Mouse (Mus musculus) heart, postnatal 10 days (tissue): Measurements from ENCODE around the gene Cnot6. TPM values are rescaled to one million over a fixed set of nuclear protein-coding genes. Genes with fewer than 3 reads are reported as not detected.
A peak's percentile ranks its signal among the peaks of the same experiment; 100 is the strongest.

Experiments
- DNase-seq, 2 experiments: peaks; one replicate each; pipeline ENCODE4 v3.0.0; 2021
- intact Hi-C: fragments of 180-260 bp; cut with DNase I; formaldehyde crosslinking; loops from one replicate; pipeline ENCODE4 v1.15.1; 2025
- total RNA-seq, 2 experiments: library from RNA; stranded (reverse); gene quantifications; 2 replicates each; pipeline ENCODE4 v1.2.3; 2021

The Cnot6 gene
- total RNA-seq, 2 experiments from 2014 or later, result 49.2 to 56.2 TPM

DNA sequence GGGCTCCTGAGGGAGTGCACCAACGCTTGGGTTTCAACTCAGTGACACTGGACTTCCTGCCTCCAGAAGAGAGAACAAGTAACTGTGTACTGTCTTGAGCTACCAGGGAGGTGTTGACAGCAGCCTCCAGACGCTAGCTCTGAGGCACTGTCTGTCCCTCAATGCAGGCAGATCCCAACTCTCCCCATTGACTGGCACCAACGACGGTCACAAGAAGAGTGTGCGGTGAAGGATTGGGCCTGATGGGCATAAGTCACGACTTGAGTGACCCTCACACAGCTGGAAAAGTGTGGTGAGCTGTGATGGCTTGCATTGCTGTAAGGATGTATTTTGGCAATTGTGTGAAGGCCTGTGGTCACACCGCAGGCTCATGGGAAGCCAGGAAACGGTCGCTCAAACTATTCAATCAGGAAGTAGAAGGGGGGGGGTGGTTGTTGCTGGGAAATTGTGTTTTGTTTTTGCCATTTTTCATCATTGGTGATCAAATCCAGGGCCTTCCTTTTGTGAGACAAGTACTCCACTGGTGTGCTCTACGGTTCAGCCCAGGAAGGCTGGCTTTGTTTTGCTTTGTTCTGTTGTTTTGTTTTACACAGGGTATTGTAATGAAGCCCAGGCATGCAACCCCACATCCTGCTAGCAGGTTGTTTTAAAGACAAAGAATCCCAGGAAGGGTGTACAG is 53.6 kb downstream of the Cnot6 start:
- intact Hi-C loops, result loop anchor here (5.0 kb wide), 1 partner anchor 53 kb away; the partner anchor contains the start of gene Cnot6

DNA sequence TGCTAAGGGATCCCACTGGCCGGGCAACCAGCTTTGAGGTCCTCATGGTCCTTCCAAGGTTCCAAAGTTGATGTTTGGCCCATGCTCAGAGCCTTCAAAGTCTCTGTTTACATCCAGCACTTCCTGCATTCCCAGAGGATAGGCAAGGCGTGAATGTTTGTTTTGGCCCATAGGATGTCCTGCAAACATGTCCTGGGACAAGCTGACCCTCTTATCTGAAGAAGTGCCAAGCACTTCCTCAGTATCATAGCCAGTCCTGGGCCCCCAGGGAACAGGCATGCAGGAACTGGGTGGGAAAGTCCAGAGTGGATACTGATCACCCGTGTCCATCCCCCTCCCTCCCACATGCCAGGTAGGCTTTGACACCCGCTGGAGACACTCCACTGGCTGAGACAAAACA is 54.5 kb downstream of the Cnot6 start:
- intact Hi-C loops, result loop anchor here (5.0 kb wide), 1 partner anchor 54 kb away; the partner anchor contains the start of gene Cnot6
- DNase-seq, result peak; percentile 24 to 36

More for the DNA sequence above, 53.6 kb downstream of the Cnot6 start:
- DNase-seq, result peak; percentile 31 to 51

DNA sequence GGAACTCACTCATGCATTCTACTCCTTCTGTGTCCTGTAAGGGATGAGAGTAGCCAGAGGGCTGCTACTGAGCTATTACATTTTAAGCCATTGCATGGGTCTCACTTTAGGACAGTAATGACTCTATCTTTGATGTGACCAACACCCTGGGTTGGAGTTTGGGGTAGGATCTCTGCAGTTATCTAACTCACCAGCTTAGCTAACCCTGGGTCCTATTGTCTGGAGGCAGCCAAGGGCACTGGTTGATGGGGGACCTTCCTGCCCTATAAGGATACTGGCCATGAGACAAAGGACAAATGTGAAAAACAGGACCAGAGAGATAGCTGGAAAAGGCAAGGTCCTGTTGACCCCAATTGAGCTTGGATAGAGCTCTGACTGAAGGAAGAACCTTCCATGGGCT is 57.0 kb downstream of the Cnot6 start:
- intact Hi-C loops, result loop anchor here (5.0 kb wide), 1 partner anchor 57 kb away; the partner anchor contains the start of gene Cnot6
- DNase-seq, result no peak

DNA sequence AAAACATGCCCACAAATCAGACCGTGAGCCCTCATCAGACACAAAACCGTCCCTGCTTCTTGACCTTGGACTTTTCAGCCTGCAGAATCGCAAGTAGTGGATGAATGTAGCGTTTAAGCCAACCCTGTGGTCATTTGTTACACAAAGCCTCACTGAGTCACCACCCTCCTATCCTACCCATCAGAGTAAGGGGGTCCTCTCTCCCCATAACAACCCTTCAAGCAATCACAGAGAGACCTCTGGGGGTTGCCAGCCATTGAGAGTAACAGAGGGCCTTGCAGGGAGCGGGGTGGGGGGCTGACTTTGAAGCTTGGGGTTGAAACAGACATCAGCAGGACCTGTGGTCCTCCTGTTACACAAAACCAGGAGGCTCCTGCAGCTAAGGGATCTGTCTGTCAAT is 57.9 kb downstream of the Cnot6 start:
- DNase-seq, result no peak
- intact Hi-C loops, result loop anchor here (5.0 kb wide), 1 partner anchor 58 kb away; the partner anchor contains the start of gene Cnot6

DNA sequence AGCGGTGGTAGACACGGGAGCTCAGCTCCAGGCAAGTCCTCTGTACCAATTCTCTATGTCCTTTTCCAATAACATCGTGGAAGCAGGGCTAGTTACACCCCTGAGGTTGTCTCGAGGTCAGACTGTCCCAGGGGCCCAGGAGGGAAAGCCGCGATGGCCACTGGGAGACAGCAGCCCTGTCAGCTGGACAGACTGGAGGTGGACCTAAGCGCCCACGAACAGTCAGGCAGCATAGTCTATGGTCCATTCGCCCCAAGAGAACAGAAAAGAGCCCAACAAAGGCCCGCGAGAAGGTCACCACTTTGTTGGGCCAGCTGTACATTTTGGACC is 59.5 kb downstream of the Cnot6 start:
- no peak for DNase-seq
- intact Hi-C loops, result loop anchor here (1.0 kb wide), 2 partner anchors 192 to 217 kb away; no protein-coding TSS in a partner anchor

DNA sequence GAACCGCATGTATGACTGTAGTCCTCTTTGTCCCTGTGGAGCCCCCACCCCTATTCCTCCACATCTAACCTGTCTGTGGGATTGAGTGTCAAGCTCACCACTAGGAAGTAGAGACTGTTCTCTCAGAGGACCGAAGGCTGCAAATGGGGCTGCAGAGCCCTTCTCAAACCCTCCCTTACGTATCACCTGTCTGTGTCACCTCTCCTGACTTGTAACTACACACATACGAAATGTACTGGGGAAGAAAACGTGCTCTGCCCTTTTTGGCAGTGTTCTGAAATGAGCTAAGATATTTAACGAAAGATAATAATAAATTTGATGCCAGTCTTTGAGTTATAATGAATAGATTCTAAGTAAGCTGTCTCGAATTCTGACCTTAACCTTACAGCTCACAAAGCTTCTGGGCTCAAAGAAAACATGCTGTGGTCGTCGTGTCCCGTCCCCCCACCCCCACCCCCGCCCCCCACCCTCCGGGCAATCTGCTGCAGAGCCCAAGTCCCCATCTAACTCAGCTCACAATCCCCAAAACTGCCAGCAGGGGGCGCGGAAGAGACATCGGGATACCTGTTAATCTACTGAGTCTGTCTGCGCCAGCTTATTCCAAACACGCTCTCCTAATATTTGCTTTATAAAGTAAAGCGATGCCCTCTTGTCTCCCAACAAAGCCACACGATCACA is 60.0 kb downstream of the Cnot6 start:
- intact Hi-C loops, result loop anchor here (1.0 kb wide), 2 partner anchors 193 to 218 kb away; no protein-coding TSS in a partner anchor
- DNase-seq, result peak; percentile 86 to 93

GRCm38 (mm10) chr11:49651762-49652322 is 60.7 kb downstream of the Cnot6 start:
- intact Hi-C loops, result no loop called here
- DNase-seq, result no peak

DNA sequence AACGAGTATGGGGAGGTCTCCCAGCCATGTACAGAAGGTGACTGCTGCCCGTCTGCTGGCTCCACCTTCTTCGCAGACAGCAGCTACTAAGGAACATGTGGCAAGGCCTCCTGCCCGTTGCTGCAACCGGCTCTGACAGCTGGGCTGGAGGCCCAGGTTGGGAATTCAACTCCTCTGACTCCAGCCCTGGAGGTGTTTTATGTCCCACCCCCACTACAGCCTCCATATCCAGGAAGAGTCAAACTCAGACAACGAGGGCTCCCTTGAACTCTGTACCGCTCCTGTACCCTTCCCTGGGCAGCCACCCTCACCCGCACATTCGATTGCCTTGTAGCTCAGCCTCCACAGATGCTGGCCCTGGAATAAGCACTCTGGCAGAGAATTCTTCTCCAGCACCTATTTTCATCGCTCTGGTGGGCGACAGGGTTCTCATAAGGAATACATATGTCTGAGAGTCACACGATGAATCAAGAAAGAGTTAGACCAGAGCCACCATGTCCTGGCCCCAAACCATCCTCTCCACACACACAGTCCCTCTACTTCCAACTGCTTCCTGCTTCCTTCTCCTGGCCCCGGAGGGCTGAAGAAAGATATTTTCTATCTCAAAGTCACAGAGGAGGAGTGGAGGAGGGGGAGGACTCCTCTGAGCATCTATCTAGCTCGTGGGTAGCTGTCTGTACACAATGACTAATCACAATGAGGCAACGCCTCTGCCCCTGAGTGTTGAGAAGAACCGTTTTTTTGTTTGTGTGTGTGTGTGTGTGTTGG is 61.3 kb downstream of the Cnot6 start:
- intact Hi-C loops, result no loop called here
- DNase-seq, result no peak

DNA sequence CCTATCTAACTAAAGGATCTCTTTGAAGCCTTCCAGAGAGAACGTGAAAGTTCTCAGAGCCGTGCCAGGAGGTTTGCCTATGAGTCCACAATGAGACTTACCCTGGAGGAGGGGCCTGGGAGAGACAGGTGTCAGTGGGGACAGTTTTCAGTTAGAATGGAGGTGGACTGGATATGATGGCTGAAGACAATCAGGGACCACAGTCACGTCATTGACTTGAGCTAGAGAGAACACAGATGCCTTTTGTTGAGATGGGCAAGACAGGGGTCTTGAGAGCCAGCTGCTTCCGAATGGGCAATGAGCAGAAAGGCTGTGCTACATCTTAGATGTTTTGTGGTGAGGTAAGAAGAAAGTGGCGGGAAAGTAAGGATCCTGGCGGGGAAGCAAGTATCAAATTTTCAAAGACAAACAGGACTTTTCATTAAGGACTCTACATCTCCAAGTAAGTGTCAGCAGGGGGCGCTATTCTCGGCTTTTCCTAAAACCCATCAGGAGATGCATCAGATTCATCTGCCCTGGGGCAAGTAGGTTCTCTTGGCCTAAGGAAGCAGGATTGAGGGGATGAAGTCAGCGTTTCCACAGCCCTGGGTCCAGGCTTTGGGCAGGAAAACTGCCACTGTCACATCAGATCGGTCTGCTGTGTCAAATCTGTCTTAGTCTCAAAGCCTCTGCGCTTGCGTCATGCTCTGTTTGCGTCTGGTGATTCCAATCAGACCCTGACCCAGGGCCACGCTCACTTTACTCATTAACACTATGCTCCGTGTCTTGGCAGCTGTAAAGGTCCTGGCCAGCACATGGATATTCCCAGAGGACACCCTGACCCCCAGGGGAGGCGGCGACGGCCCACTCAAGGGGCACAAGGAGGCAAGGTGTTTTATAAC is 62.2 kb downstream of the Cnot6 start:
- intact Hi-C loops, result no loop called here
- peak in 1 of 2 experiments; percentile 35 for DNase-seq

DNA sequence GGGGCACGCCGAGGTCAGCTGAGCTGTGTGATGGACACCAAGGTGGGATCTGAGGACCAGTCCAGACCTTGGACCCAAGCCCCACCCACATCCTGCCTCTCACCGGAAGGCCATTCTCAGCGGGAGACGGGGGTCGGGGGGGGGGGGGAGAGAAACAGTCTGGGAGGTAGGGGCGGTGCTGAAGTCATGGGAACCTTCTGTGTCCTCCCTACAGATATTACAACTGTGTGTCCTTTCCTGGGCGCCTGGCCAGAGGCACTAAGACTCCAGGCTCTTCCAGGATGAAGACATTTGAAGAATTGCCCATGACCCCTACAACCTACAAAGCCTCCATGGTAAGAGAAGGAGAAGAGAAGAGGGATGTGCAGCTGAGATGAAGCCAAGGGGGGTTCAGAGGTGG is 66.8 kb downstream of the Cnot6 start:
- intact Hi-C loops, result no loop called here
- no peak for DNase-seq

- intact Hi-C loops, result no loop called here
- DNase-seq, result peak; percentile 17 to 36
Measured at GRCm38 (mm10) chr11:49636449-49636848, 76.1 kb downstream of the Cnot6 start.

DNA sequence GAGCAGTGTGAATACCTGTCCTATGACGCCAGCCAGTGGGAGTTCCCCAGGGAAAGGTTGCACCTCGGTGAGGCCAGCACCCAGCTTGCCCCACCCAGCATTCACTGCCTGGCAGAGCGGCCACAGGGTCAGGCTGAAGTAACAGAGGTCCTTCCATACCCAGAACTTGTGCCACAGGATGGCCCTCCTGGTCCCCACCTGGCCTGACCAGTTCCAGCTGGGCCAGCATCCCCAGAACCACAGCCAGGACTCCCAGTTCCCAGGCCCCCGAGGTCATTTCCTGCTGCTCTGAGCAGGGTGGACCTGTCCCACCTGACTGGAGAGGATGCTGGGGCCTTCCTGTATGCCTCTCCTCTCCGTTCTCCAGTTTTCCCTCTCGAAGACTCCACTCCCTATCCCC is 76.9 kb downstream of the Cnot6 start:
- intact Hi-C loops, result no loop called here
- DNase-seq, result no peak

GRCm38 (mm10) chr11:49634101-49634500 is 78.4 kb downstream of the Cnot6 start:
- intact Hi-C loops, result no loop called here
- DNase-seq, result no peak

DNA sequence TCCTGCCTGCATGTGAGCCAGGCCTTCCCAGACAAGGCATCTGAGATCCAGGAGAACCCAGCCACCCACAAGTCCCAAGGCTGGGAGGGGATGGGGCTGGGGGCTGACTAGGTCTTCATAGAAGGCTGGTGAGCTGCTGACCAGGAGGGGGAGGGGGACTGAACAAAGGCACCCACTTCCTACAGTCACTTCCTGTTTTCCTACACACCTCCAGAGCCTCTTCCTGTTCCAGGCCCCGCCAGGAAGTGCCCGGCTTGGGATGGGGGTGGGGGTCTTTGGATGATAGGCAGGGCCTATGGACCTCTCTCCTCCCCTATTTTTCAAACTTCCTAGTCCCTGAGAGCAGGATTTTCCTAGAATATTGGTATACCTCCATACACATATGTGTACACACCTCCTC is 80.3 kb downstream of the Cnot6 start:
- DNase-seq, result peak in 1 of 2 experiments; percentile 25
- intact Hi-C loops, result no loop called here

DNA sequence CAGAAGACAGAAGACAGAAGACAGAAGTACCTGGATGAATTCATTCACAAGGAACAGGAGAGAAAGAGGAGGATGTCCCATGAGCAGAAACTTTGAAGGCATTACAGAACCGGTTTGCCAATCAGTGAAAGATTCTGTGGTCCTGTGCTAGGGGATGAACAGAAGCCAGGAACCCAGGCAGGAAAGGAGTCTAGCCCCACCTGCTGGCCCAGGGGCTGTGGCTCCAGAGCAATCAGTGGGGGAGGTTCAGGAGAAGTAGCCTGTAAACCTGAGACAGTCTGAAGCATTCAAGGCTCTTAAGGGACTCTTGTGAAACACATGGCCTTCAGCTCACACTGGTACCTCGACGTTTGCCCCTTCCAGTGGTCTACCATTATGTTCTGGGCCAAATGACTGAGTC is 81.4 kb downstream of the Cnot6 start:
- DNase-seq, result peak; percentile 33 to 52
- intact Hi-C loops, result loop anchor here (1.0 kb wide), 1 partner anchor 34 kb away; no protein-coding TSS in a partner anchor

DNA sequence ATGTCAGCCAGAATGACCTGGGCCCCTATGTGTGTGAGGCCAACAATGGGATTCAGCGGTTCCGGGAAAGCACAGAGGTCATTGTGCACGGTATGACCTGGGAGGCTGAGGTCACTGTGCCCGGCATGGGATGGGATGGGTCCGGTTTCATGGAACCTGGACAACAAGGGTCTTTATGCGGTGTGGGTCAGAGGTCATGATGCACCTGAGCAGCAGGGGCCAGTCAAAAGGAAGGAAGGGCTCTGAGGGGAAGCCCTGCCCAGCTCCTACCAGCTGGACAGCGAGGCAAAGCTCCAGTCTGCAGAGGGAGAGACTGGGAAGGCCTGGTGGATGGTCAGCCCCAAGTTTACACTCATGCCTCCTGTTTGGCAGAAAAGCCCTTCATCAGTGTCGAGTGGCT is 85.8 kb downstream of the Cnot6 start:
- intact Hi-C loops, result no loop called here
- DNase-seq, result no peak

DNA sequence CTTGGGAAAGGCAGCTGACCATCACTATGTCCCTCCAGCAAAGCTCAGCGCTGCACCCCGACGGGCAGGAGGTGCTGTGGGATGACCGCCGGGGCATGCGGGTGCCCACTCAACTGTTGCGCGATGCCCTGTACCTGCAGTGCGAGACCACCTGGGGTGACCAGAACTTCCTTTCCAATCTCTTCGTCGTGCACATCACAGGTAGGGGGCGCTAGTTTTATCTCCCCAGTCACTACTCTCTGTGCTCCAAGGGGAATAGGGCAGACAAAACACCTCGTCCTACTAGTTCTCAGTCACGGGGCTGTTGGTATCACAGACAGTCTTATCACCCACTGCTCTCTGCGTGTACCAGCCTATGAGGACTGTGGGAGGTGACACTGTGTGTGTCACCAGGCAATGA is 86.7 kb downstream of the Cnot6 start:
- intact Hi-C loops, result no loop called here
- DNase-seq, result no peak

GRCm38 (mm10) chr11:49624156-49624555 is 88.4 kb downstream of the Cnot6 start:
- no peak for DNase-seq
- intact Hi-C loops, result no loop called here

- DNase-seq, result peak in 1 of 2 experiments; percentile 13
- intact Hi-C loops, result no loop called here
Measured at GRCm38 (mm10) chr11:49621953-49622352, 90.6 kb downstream of the Cnot6 start.
